Mouse (Mus musculus) brain, embryonic 14.5 days (tissue): ENCODE results near the gene Dkk3.

Source experiments
- CTCF ChIP-seq: fragments of 200-500 bp; IDR thresholded peaks from 2 replicates; pipeline ENCODE4 v1.5.1; 2012; ENCODE audit warnings: inconsistent platforms, mild to moderate bottlenecking, moderate library complexity, borderline replicate concordance; ENCODE audit not compliant: insufficient read depth, insufficient read length; ENCODE audit errors: extremely low read depth
- POLR2A ChIP-seq: fragments of 200-500 bp; IDR thresholded peaks from 2 replicates; pipeline ENCODE4 v1.6.1; 2012; ENCODE audit warnings: mild to moderate bottlenecking, inconsistent platforms, borderline replicate concordance; ENCODE audit not compliant: poor library complexity, insufficient read depth, insufficient read length, severe bottlenecking; ENCODE audit errors: extremely low read depth

DNA sequence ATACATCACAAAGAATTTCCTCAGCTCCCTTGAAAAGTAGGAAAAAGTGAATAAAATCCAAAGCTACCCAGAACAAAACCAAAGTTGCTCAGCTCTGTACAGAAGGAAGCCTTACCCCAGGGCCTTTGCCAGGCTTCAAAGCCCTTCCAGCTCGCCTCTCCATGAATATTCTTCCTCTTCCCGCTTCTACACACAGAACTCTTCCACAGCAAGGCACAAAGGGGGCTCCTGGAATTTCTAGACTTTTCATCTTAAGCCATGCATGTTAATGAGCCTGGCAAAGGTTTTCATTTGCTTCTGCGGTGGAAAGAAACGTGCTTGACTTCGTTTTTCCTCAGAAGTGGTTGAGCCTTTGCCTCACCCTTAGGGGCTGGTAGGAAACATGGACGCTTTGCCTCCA is 26.9 kb downstream of the Dkk3 start:
- TF ChIP-seq CTCF (no peak), POLR2A (no peak)
